Mouse (Mus musculus): Measurements from ENCODE around the gene Trim56. TPM values are rescaled to one million over a fixed set of nuclear protein-coding genes. Genes with fewer than 3 reads are reported as not detected.
A peak's percentile ranks its signal among the peaks of the same experiment; 100 is the strongest.
"Not testable (repeated sequence)": the region's sequence is repeated elsewhere in the genome, so short reads cannot be mapped to it uniquely, and the experiment has no call there.

Trim56 gene
- polyA plus RNA-seq, 1 experiment from 2014 or later = 3.2 TPM

- WGBS = 3% methylated on average over 3 of the region's 3 CpGs
- Histone ChIP-seq H3K27ac (ENCODE audit: low read depth, low read length) (no peak overlapping the region), H3K4me3 (ENCODE audit: low read depth, low read length) (no peak overlapping the region), H3K4me1 (ENCODE audit: control insufficient read depth, insufficient read depth, low read length) (no peaks in the 10 kb centered on the region), H3K4me2 (ENCODE audit: low read length) (no peak overlapping the region), H3K27me3 (replicated peaks; ENCODE audit: control insufficient read depth, insufficient read depth, low read length) (no peaks in the 10 kb centered on the region), H3K36me3 (ENCODE audit: control insufficient read depth, insufficient read depth, low read length) (no peaks in the 10 kb centered on the region), H3K9me3 (replicated peaks; ENCODE audit: control insufficient read depth, low read length) (no peaks in the 10 kb centered on the region), H3K9ac (ENCODE audit: low read length) (no peak overlapping the region)
- ATAC-seq (no peak), DNase-seq (ENCODE audit: low spot score) (peak; percentile 80)
These were observed 15.5 kb upstream of the Trim56 start for GRCm38 (mm10) chr5:137131490-137131889.

GRCm38 (mm10) chr5:137129281-137129680 is 13.3 kb upstream of the Trim56 start:
- Histone ChIP-seq H3K4me2 (ENCODE audit: low read length) (no peak overlapping the region), H3K27ac (ENCODE audit: low read depth, low read length) (no peak overlapping the region), H3K4me3 (ENCODE audit: low read depth, low read length) (no peak overlapping the region), H3K27me3 (replicated peaks; ENCODE audit: control insufficient read depth, insufficient read depth, low read length) (no peaks in the 10 kb centered on the region), H3K9ac (ENCODE audit: low read length) (no peak overlapping the region), H3K9me3 (replicated peaks; ENCODE audit: control insufficient read depth, low read length) (no peaks in the 10 kb centered on the region), H3K4me1 (ENCODE audit: control insufficient read depth, insufficient read depth, low read length) (no peaks in the 10 kb centered on the region), H3K36me3 (ENCODE audit: control insufficient read depth, insufficient read depth, low read length) (no peaks in the 10 kb centered on the region)
- ATAC-seq (no peak), DNase-seq (ENCODE audit: low spot score) (no peak)
- WGBS = 39% methylated on average over 5 of the region's 5 CpGs

GRCm38 (mm10) chr5:137123516-137123915 is 7.5 kb upstream of the Trim56 start:
- ATAC-seq (no peak), DNase-seq (ENCODE audit: low spot score) (no peak)
- Histone ChIP-seq H3K36me3 (ENCODE audit: control insufficient read depth, insufficient read depth, low read length) (no peaks in the 10 kb centered on the region), H3K4me2 (ENCODE audit: low read length) (no peak overlapping the region), H3K9me3 (replicated peaks; ENCODE audit: control insufficient read depth, low read length) (no peaks in the 10 kb centered on the region), H3K4me3 (ENCODE audit: low read depth, low read length) (no peak overlapping the region), H3K27ac (ENCODE audit: low read depth, low read length) (peak overlapping the region; percentile 44; the same call in 1 of the 2 replicates), H3K9ac (ENCODE audit: low read length) (no peak overlapping the region), H3K4me1 (ENCODE audit: control insufficient read depth, insufficient read depth, low read length) (peaks cover 8% of the 10 kb centered on the region), H3K27me3 (replicated peaks; ENCODE audit: control insufficient read depth, insufficient read depth, low read length) (no peaks in the 10 kb centered on the region)
- 80% methylated on average over 4 of the region's 4 CpGs for WGBS

GRCm38 (mm10) chr5:137122686-137123193 is 6.7 kb upstream of the Trim56 start:
- Histone ChIP-seq H3K27ac (ENCODE audit: low read depth, low read length) (peak overlapping the region; percentile 44; the same call in 1 of the 2 replicates), H3K36me3 (ENCODE audit: control insufficient read depth, insufficient read depth, low read length) (no peaks in the 10 kb centered on the region), H3K4me2 (ENCODE audit: low read length) (peak overlapping the region; percentile 15), H3K27me3 (replicated peaks; ENCODE audit: control insufficient read depth, insufficient read depth, low read length) (no peaks in the 10 kb centered on the region), H3K4me3 (ENCODE audit: low read depth, low read length) (no peak overlapping the region), H3K4me1 (ENCODE audit: control insufficient read depth, insufficient read depth, low read length) (peaks cover 8% of the 10 kb centered on the region), H3K9ac (ENCODE audit: low read length) (peak overlapping the region; percentile 13; the same call in 1 of the 2 replicates), H3K9me3 (replicated peaks; ENCODE audit: control insufficient read depth, low read length) (no peaks in the 10 kb centered on the region)
- peak; percentile 73 for ATAC-seq
- peak; percentile 92 for DNase-seq (ENCODE audit: low spot score)
- 6% methylated on average over 14 of the region's 14 CpGs for WGBS

- H3K4me1 ChIP-seq (ENCODE audit: control insufficient read depth, insufficient read depth, low read length) = peaks cover 10% of the 10 kb centered on the region
- no peak overlapping the region for H3K4me3 ChIP-seq (ENCODE audit: low read depth, low read length)
- H3K27me3 ChIP-seq (replicated peaks; ENCODE audit: control insufficient read depth, insufficient read depth, low read length) = no peaks in the 10 kb centered on the region
- no peak overlapping the region for H3K4me2 ChIP-seq (ENCODE audit: low read length)
- H3K9me3 ChIP-seq (replicated peaks; ENCODE audit: control insufficient read depth, low read length) = no peaks in the 10 kb centered on the region
- no peak for DNase-seq (ENCODE audit: low spot score)
- no peak overlapping the region for H3K9ac ChIP-seq (ENCODE audit: low read length)
- WGBS = 80% methylated on average over 4 of the region's 4 CpGs
- no peaks in the 10 kb centered on the region for H3K36me3 ChIP-seq (ENCODE audit: control insufficient read depth, insufficient read depth, low read length)
- no peak overlapping the region for H3K27ac ChIP-seq (ENCODE audit: low read depth, low read length)
- no peak for ATAC-seq
These were observed 5.3 kb upstream of the Trim56 start for GRCm38 (mm10) chr5:137121280-137121679.

- no peak overlapping the region for H3K4me3 ChIP-seq (ENCODE audit: low read depth, low read length)
- no peaks in the 10 kb centered on the region for H3K27me3 ChIP-seq (replicated peaks; ENCODE audit: control insufficient read depth, insufficient read depth, low read length)
- DNase-seq (ENCODE audit: low spot score) = no peak
- WGBS = 65% methylated on average over 4 of the region's 4 CpGs
- H3K4me2 ChIP-seq (ENCODE audit: low read length) = no peak overlapping the region
- no peak overlapping the region for H3K27ac ChIP-seq (ENCODE audit: low read depth, low read length)
- no peak for ATAC-seq
- peaks cover 13% of the 10 kb centered on the region for H3K4me1 ChIP-seq (ENCODE audit: control insufficient read depth, insufficient read depth, low read length)
- no peak overlapping the region for H3K9ac ChIP-seq (ENCODE audit: low read length)
- H3K36me3 ChIP-seq (ENCODE audit: control insufficient read depth, insufficient read depth, low read length) = no peaks in the 10 kb centered on the region
- H3K9me3 ChIP-seq (replicated peaks; ENCODE audit: control insufficient read depth, low read length) = no peaks in the 10 kb centered on the region
These were observed 2.9 kb upstream of the Trim56 start for GRCm38 (mm10) chr5:137118878-137119277.

GRCm38 (mm10) chr5:137117994-137118393 is 2.0 kb upstream of the Trim56 start:
- not testable (repeated sequence) for H3K4me3 ChIP-seq (ENCODE audit: low read depth, low read length); H3K27ac ChIP-seq (ENCODE audit: low read depth, low read length); H3K9me3 ChIP-seq (replicated peaks; ENCODE audit: control insufficient read depth, low read length); H3K4me2 ChIP-seq (ENCODE audit: low read length); H3K27me3 ChIP-seq (replicated peaks; ENCODE audit: control insufficient read depth, insufficient read depth, low read length); DNase-seq (ENCODE audit: low spot score); H3K9ac ChIP-seq (ENCODE audit: low read length); ATAC-seq; H3K36me3 ChIP-seq (ENCODE audit: control insufficient read depth, insufficient read depth, low read length)
- peaks cover 13% of the 10 kb centered on the region for H3K4me1 ChIP-seq (ENCODE audit: control insufficient read depth, insufficient read depth, low read length)
- 94% methylated on average over 3 of the region's 3 CpGs for whole genome bisulfite sequencing

GRCm38 (mm10) chr5:137116987-137117386 is 978 bp upstream of the Trim56 start:
- 82% methylated on average over 2 of the region's 2 CpGs for WGBS
- no peak for ATAC-seq

GRCm38 (mm10) chr5:137114891-137115561 is 983 bp downstream of the Trim56 start:
- H3K4me3 ChIP-seq (ENCODE audit: low read depth, low read length) = no peak overlapping the region
- peak overlapping the region; percentile 58 for H3K9ac ChIP-seq (ENCODE audit: low read length)
- H3K27ac ChIP-seq (ENCODE audit: low read depth, low read length) = no peak overlapping the region
- H3K4me2 ChIP-seq (ENCODE audit: low read length) = peak overlapping the region; percentile 60
- DNase-seq (ENCODE audit: low spot score) (no peak), ATAC-seq (no peak)
- 88% methylated on average over 9 of the region's 9 CpGs for WGBS
- H3K4me1 ChIP-seq (ENCODE audit: control insufficient read depth, insufficient read depth, low read length) = peaks cover 6% of the 10 kb centered on the region; the same call in 1 of the 2 replicates
- no peaks in the 10 kb centered on the region for H3K36me3 ChIP-seq (ENCODE audit: control insufficient read depth, insufficient read depth, low read length)
- no peaks in the 10 kb centered on the region for H3K27me3 ChIP-seq (replicated peaks; ENCODE audit: control insufficient read depth, insufficient read depth, low read length)
- no peaks in the 10 kb centered on the region for H3K9me3 ChIP-seq (replicated peaks; ENCODE audit: control insufficient read depth, low read length)

More at GRCm38 (mm10) chr5:137116987-137117386, 978 bp upstream of the Trim56 start:
- peaks cover 6% of the 10 kb centered on the region; the same call in 1 of the 2 replicates for H3K4me1 ChIP-seq (ENCODE audit: control insufficient read depth, insufficient read depth, low read length)
- no peak overlapping the region for H3K4me3 ChIP-seq (ENCODE audit: low read depth, low read length)
- H3K4me2 ChIP-seq (ENCODE audit: low read length) = no peak overlapping the region
- no peaks in the 10 kb centered on the region for H3K9me3 ChIP-seq (replicated peaks; ENCODE audit: control insufficient read depth, low read length)
- H3K27ac ChIP-seq (ENCODE audit: low read depth, low read length) = no peak overlapping the region
- H3K27me3 ChIP-seq (replicated peaks; ENCODE audit: control insufficient read depth, insufficient read depth, low read length) = no peaks in the 10 kb centered on the region
- no peaks in the 10 kb centered on the region for H3K36me3 ChIP-seq (ENCODE audit: control insufficient read depth, insufficient read depth, low read length)
- no peak for DNase-seq (ENCODE audit: low spot score)
- no peak overlapping the region for H3K9ac ChIP-seq (ENCODE audit: low read length)

Measured in forebrain, embryonic 14.5 days (tissue).